Mouse (Mus musculus) neural tube, embryonic 15.5 days (tissue): ENCODE data around the gene Egr4. TPM values are rescaled to one million over a fixed set of nuclear protein-coding genes. Genes with fewer than 3 reads are reported as not detected.
A peak's percentile ranks its signal among the peaks of the same experiment; 100 is the strongest.

Experiments used
- ATAC-seq: fragments of 200-750 bp; cut with Nextera tagmentation; 2 replicates; pipeline ENCODE4 v1.8.0; 2017; ENCODE audit warnings: mild to moderate bottlenecking, moderate TSS enrichment, moderate library complexity; ENCODE audit not compliant: low FRiP score
- H3K27ac ChIP-seq: fragments of 300-500 bp; sonication (generic); replicated peaks from 2 replicates; pipeline ENCODE4 v1.5.1; 2015; ENCODE audit warnings: mild to moderate bottlenecking, inconsistent platforms
- H3K27me3 ChIP-seq: fragments of 300-500 bp; sonication (generic); replicated peaks from 2 replicates; pipeline ENCODE4 v1.6.1; 2015; ENCODE audit warnings: inconsistent platforms
- H3K36me3 ChIP-seq: fragments of 300-500 bp; sonication (generic); 2 replicates; pipeline ENCODE4 v1.6.1; 2015; ENCODE audit warnings: inconsistent platforms
- H3K4me1 ChIP-seq: fragments of 300-500 bp; sonication (generic); 2 replicates; pipeline ENCODE4 v1.6.1; 2015; ENCODE audit warnings: inconsistent platforms
- H3K4me2 ChIP-seq: fragments of 300-500 bp; sonication (generic); 2 replicates; pipeline ENCODE4 v1.6.1; 2015; ENCODE audit warnings: inconsistent platforms, mild to moderate bottlenecking, moderate library complexity
- H3K4me3 ChIP-seq: fragments of 300-500 bp; sonication (generic); replicated peaks from 2 replicates; pipeline ENCODE4 v1.5.1; 2015; ENCODE audit warnings: mild to moderate bottlenecking, inconsistent platforms
- H3K9ac ChIP-seq: fragments of 300-500 bp; sonication (generic); replicated peaks from 2 replicates; pipeline ENCODE4 v1.6.1; 2015; ENCODE audit warnings: mild to moderate bottlenecking, inconsistent platforms
- H3K9me3 ChIP-seq: fragments of 300-500 bp; sonication (generic); replicated peaks from 2 replicates; pipeline ENCODE4 v1.6.1; 2016; ENCODE audit warnings: inconsistent platforms
- WGBS: fragments of 180-500 bp; shearing (Covaris S2); methylation state at CpG from one replicate; pipeline ENCODE4 v1.1.7; 2015; ENCODE audit warnings: mixed read lengths; 5-methylcytosine and 5-hydroxymethylcytosine counted together
- polyA plus RNA-seq: library from polyadenylated mRNA; unstranded; fragments of >200 nt; fragmentation: Nextera tagmentation; extraction: Ambion mirVana; gene quantifications from 2 replicates; pipeline ENCODE4 v1.2.1, GENCODE M21; 2015

Egr4 gene
- polyA plus RNA-seq, 1 experiment from 2014 or later, result 0.14 TPM

DNA sequence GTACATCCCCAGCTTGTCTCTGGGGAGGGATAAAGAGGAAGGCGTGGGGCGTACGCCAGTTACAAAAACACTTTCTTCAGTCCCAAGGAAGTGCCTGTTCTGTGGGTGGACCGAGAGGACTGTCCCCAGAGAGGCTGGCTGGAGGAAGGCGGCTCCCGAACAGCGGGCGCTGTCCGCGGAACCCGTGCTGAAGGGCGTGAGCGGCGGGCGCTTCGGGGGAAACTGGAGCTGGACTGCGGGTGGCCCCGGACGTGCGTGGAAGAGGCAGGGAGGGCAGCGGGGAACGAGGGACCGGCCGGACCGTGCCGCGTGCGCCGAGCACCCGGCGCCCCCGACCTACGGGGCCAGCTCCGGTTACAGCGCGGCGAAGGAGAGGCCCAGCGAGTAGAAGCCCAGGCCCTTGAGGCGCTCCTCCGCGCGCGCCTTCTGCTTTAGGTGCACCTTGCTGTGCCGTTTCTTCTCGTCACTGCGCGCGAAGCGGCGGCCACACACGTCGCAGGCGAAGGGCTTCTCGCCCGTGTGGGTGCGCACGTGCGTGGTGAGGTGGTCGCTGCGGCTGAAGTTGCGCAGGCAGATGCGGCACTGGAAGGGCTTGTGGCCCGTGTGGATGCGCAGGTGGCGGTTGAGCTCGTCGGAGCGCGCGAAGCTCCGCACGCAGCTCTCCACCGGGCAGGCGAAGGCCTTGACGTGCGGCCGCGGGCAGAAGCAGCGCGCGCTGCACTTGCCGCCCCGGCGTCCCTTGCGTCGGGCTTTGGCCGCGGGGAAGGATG is 1.9 kb downstream of the Egr4 start:
- H3K4me3 ChIP-seq, result peak overlapping the region; percentile 49
- WGBS, result under 1% methylated on average over 87 of the region's 88 CpGs
- ATAC-seq, result peak; percentile 9; the same call in 1 of the 2 replicates
- H3K4me2 ChIP-seq, result peak overlapping the region; percentile 84
- H3K27ac ChIP-seq, result no peak overlapping the region
- H3K27me3 ChIP-seq, result peaks cover 90% of the 10 kb centered on the region
- no peaks in the 10 kb centered on the region for H3K36me3 ChIP-seq
- H3K9me3 ChIP-seq, result no peaks in the 10 kb centered on the region
- no peak overlapping the region for H3K9ac ChIP-seq
- peaks cover 31% of the 10 kb centered on the region for H3K4me1 ChIP-seq

- no peaks in the 10 kb centered on the region for H3K36me3 ChIP-seq
- H3K4me2 ChIP-seq, result no peak overlapping the region
- peaks cover 80% of the 10 kb centered on the region for H3K27me3 ChIP-seq
- no peaks in the 10 kb centered on the region for H3K9me3 ChIP-seq
- H3K4me3 ChIP-seq, result no peak overlapping the region
- WGBS, result 3% methylated on average over 6 of the region's 6 CpGs
- ATAC-seq, result no peak
- no peak overlapping the region for H3K27ac ChIP-seq
- H3K9ac ChIP-seq, result no peak overlapping the region
- H3K4me1 ChIP-seq, result peaks cover 31% of the 10 kb centered on the region
These were observed 2.9 kb downstream of the Egr4 start for GRCm38 (mm10) chr6:85510476-85510875.

- peaks cover 26% of the 10 kb centered on the region for H3K4me1 ChIP-seq
- H3K9ac ChIP-seq, result no peak overlapping the region
- no peak overlapping the region for H3K4me2 ChIP-seq
- H3K36me3 ChIP-seq, result no peaks in the 10 kb centered on the region
- H3K27me3 ChIP-seq, result peaks cover 63% of the 10 kb centered on the region
- H3K9me3 ChIP-seq, result no peaks in the 10 kb centered on the region
- 52% methylated on average over 5 of the region's 5 CpGs for WGBS
- H3K27ac ChIP-seq, result no peak overlapping the region
- H3K4me3 ChIP-seq, result no peak overlapping the region
- no peak for ATAC-seq
These were observed 4.8 kb downstream of the Egr4 start for GRCm38 (mm10) chr6:85508602-85509001.

GRCm38 (mm10) chr6:85504908-85505307 is 8.5 kb downstream of the Egr4 start:
- Histone ChIP-seq H3K9ac (no peak overlapping the region), H3K4me1 (peaks cover 24% of the 10 kb centered on the region), H3K27me3 (peaks cover 26% of the 10 kb centered on the region), H3K27ac (no peak overlapping the region), H3K4me3 (no peak overlapping the region), H3K9me3 (no peaks in the 10 kb centered on the region), H3K36me3 (no peaks in the 10 kb centered on the region), H3K4me2 (no peak overlapping the region)
- WGBS, result 42% methylated on average over 2 of the region's 2 CpGs
- no peak for ATAC-seq

DNA sequence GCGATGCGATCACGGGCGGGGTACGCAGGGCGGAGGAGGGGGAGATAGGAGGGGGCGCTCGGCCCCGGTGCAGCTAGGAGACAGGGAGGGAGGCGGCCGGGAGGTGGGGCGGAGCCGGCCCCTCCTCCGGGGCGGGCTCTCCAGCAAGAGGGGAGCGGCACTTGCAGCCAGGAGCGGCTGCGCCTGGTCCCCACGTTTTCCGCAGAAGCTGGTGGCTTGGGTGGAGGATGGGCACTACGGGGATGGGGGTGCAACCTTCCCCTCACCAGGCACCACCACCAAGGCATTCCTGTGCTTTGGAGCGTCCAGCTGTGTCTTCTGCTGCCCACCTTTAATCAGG is 10.5 kb downstream of the Egr4 start, which contains the start of gene Fbxo41:
Gene Fbxo41, minus strand, starts transcription at position 84 of the 340 bp plus-strand sequence.
- ATAC-seq, result peak; percentile 92
- H3K9ac ChIP-seq, result peak within 1 kb of the TSS; percentile 86
- H3K27ac ChIP-seq, result peak within 1 kb of the TSS; percentile 87
- H3K36me3 ChIP-seq, result no peaks in the 10 kb centered on the region
- H3K4me3 ChIP-seq, result peak within 1 kb of the TSS; percentile 82
- no peaks in the 10 kb centered on the region for H3K9me3 ChIP-seq
- H3K4me2 ChIP-seq, result peak within 1 kb of the TSS; percentile 71
- WGBS, result 2% methylated on average over 18 of the region's 22 CpGs
- H3K4me1 ChIP-seq, result peaks cover 24% of the 10 kb centered on the region
- H3K27me3 ChIP-seq, result peaks cover 8% of the 10 kb centered on the region; the same call in 1 of the 2 replicates

DNA sequence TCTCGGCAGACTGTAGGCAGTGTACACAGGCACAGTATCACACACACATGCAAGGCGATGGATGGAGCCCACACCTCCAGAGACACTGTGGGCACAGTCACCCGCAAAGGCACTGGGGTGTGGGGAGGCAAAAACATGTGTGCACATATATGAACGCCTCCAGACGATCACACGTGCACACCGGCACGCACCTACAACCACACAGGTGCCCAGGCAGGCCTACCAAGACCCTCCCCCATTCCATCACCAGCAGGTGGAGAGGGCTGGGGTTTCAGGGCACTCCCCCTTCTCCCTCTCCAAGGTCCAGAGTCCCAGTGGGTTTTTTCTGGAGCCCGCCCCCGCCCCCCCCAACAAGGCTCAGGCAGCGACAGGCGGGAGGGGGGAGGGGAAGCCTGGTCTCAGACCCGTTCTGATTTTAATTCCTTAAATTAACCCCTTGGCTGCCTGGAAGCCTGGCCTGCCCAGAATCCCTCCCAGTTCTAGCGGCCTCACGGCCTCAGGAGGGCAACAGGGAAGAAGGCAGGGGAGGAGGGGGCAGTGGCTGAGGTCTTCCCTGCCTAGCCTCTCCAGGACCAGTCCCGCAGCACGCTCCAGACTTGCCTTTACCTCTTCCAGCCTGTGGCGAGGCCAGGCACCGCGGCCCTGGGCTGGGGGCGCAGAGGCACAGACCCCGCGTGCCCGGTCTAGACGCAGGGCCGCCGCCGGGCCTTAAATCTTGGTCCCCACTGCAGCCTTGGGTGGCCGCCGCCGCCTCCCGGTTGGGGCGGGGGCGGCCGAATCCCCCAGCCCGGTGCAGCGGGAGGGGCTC is 11.1 kb downstream of the Egr4 start:
- H3K4me1 ChIP-seq, result peaks cover 24% of the 10 kb centered on the region

DNA sequence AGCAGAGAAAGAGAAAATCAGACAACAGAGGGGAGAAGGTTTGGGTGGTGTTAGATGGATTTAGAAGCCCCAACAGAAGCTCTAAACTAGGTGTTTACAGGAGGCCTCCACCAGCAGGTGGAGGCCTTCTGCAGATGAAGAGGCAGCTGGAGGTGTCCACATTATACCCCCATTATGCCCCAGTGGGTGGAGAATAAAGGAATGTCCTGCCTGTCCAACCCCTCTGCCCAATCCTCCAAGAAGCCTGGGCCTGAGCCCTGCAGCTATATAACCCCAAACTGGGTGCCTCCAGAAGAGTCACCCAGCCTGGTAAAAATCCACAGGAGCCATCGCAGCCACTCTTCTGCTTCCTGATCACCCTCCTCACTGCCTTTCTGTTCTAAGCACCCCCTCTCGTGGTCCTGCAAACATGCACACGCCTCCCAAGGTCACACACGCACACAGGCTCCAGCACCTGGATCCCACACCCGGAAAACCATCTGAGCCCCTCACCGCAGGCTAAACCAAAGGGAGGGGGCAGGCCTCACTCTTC is 11.8 kb downstream of the Egr4 start:
- Histone ChIP-seq H3K27ac (peak overlapping the region; percentile 87), H3K9me3 (no peaks in the 10 kb centered on the region), H3K4me3 (peak overlapping the region; percentile 82), H3K9ac (peak overlapping the region; percentile 86), H3K4me1 (peaks cover 24% of the 10 kb centered on the region), H3K36me3 (no peaks in the 10 kb centered on the region), H3K27me3 (0 out of 2 replicates have a peak, but pooled peaks cover 2% of the 10 kb centered on the region), H3K4me2 (peak overlapping the region; percentile 71)
- 0 out of 2 replicates have a peak, but pooled peaks have one; percentile 6 for ATAC-seq
- 10% methylated on average over 6 of the region's 6 CpGs for WGBS

More for the DNA sequence above, 11.1 kb downstream of the Egr4 start:
- ATAC-seq, result peak; percentile 80
- H3K36me3 ChIP-seq, result no peaks in the 10 kb centered on the region
- peak overlapping the region; percentile 82 for H3K4me3 ChIP-seq
- peak overlapping the region; percentile 86 for H3K9ac ChIP-seq
- WGBS, result under 1% methylated on average over 37 of the region's 37 CpGs
- peak overlapping the region; percentile 71 for H3K4me2 ChIP-seq
- H3K9me3 ChIP-seq, result no peaks in the 10 kb centered on the region
- H3K27ac ChIP-seq, result peak overlapping the region; percentile 87
- H3K27me3 ChIP-seq, result 0 out of 2 replicates have a peak, but pooled peaks cover 4% of the 10 kb centered on the region

DNA sequence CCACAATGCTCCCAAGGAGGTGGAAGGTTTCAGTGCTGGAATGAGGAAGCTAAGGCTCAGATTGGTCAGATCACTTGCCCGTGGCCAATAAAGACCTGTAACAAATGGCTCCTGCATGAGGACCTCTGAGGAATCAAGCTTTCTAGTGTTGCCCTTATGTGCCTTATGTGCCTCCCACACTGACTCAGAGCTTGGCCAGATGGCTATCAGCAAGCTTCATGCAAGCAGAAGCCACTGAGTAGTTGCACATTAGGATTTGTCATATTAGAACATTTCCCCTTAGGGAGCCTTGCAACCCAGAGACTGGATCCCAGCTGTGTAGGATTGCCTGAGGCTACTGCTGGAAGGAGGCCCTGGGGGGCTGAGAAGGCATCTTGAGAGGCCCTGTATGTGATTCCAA is 13.0 kb downstream of the Egr4 start:
- no peak for ATAC-seq

GRCm38 (mm10) chr6:85498147-85498546 is 15.2 kb downstream of the Egr4 start:
- Histone ChIP-seq H3K36me3 (no peaks in the 10 kb centered on the region), H3K4me1 (peaks cover 18% of the 10 kb centered on the region), H3K4me2 (no peak overlapping the region), H3K27ac (no peak overlapping the region), H3K4me3 (no peak overlapping the region), H3K9ac (no peak overlapping the region), H3K9me3 (no peaks in the 10 kb centered on the region), H3K27me3 (0 out of 2 replicates have a peak, but pooled peaks cover 3% of the 10 kb centered on the region)
- no peak for ATAC-seq
- WGBS, result 69% methylated on average over 9 of the region's 9 CpGs

More for the DNA sequence above, 13.0 kb downstream of the Egr4 start:
- Histone ChIP-seq H3K4me2 (no peak overlapping the region), H3K36me3 (no peaks in the 10 kb centered on the region), H3K27me3 (0 out of 2 replicates have a peak, but pooled peaks cover 5% of the 10 kb centered on the region), H3K9ac (no peak overlapping the region), H3K9me3 (no peaks in the 10 kb centered on the region), H3K4me3 (0 out of 2 replicates have a peak overlapping the region, but pooled peaks have one; percentile 4), H3K4me1 (peaks cover 24% of the 10 kb centered on the region), H3K27ac (no peak overlapping the region)
- WGBS, result 72% methylated on average over 1 of the region's 1 CpGs

- no peak overlapping the region for H3K9ac ChIP-seq
These were observed 16.4 kb downstream of the Egr4 start for GRCm38 (mm10) chr6:85496976-85497375.

GRCm38 (mm10) chr6:85491606-85492005 is 21.8 kb downstream of the Egr4 start:
- WGBS, result 87% methylated on average over 3 of the region's 3 CpGs
- Histone ChIP-seq H3K4me3 (no peak overlapping the region), H3K4me1 (no peaks in the 10 kb centered on the region), H3K36me3 (no peaks in the 10 kb centered on the region), H3K9ac (no peak overlapping the region), H3K27ac (no peak overlapping the region), H3K4me2 (no peak overlapping the region), H3K9me3 (no peaks in the 10 kb centered on the region), H3K27me3 (peaks cover 11% of the 10 kb centered on the region)
- no peak for ATAC-seq

More at GRCm38 (mm10) chr6:85496976-85497375, 16.4 kb downstream of the Egr4 start:
- Histone ChIP-seq H3K9me3 (no peaks in the 10 kb centered on the region), H3K4me3 (no peak overlapping the region), H3K27me3 (0 out of 2 replicates have a peak, but pooled peaks cover 3% of the 10 kb centered on the region), H3K36me3 (no peaks in the 10 kb centered on the region), H3K4me1 (peaks cover 11% of the 10 kb centered on the region), H3K4me2 (no peak overlapping the region), H3K27ac (no peak overlapping the region)
- ATAC-seq, result no peak
